Mouse (Mus musculus): ENCODE data around the gene Serpinb6a. TPM values are rescaled to one million over a fixed set of nuclear protein-coding genes. Genes with fewer than 3 reads are reported as not detected.
A peak's percentile ranks its signal among the peaks of the same experiment; 100 is the strongest.

The Serpinb6a gene
- polyA plus RNA-seq (2015; fragmentation: Nextera tagmentation; extraction: Ambion mirVana) = 60.2 and 66.6 TPM in 2 replicates

- H3K9ac ChIP-seq = peak within 1 kb of the TSS; percentile 93
- H3K4me2 ChIP-seq = peak within 1 kb of the TSS; percentile 62
- no peaks in the 10 kb centered on the region for H3K9me3 ChIP-seq
- WGBS = under 1% methylated on average over 87 of the region's 92 CpGs
- H3K36me3 ChIP-seq = no peaks in the 10 kb centered on the region
- ATAC-seq (ENCODE audit: borderline replicate concordance, extremely low read depth, low FRiP score, low TSS enrichment) = peak; percentile 99
- no peaks in the 10 kb centered on the region for H3K27me3 ChIP-seq
- peak within 1 kb of the TSS; percentile 93 for H3K27ac ChIP-seq
- peak within 1 kb of the TSS; percentile 100 for H3K4me3 ChIP-seq
- peaks cover 6% of the 10 kb centered on the region for H3K4me1 ChIP-seq
Observed at GRCm38 (mm10) chr13:34002058-34003006, at the start of gene Serpinb6a, which contains the start of gene Ripk1. Serpinb6a (minus strand) TSS chr13:34002794. Ripk1 (plus strand) TSS chr13:34002363.

- Histone ChIP-seq H3K36me3 (peaks cover 19% of the 10 kb centered on the region; the same call in 1 of the 2 replicates), H3K27ac (no peak overlapping the region), H3K9me3 (no peaks in the 10 kb centered on the region), H3K4me3 (no peak overlapping the region), H3K27me3 (no peaks in the 10 kb centered on the region), H3K9ac (no peak overlapping the region), H3K4me1 (peaks cover 13% of the 10 kb centered on the region; the same call in 1 of the 2 replicates), H3K4me2 (no peak overlapping the region)
- no peak for ATAC-seq (ENCODE audit: borderline replicate concordance, extremely low read depth, low FRiP score, low TSS enrichment)
- WGBS = 80% methylated on average over 3 of the region's 3 CpGs
Observed at GRCm38 (mm10) chr13:34051692-34052091, 49.1 kb upstream of the Serpinb6a start.

- Histone ChIP-seq H3K4me3 (no peak overlapping the region), H3K9me3 (no peaks in the 10 kb centered on the region), H3K36me3 (peaks cover 11% of the 10 kb centered on the region; the same call in 1 of the 2 replicates), H3K27me3 (no peaks in the 10 kb centered on the region), H3K9ac (no peak overlapping the region), H3K4me2 (no peak overlapping the region), H3K4me1 (peaks cover 15% of the 10 kb centered on the region; the same call in 1 of the 2 replicates), H3K27ac (no peak overlapping the region)
- WGBS = 88% methylated on average over 8 of the region's 8 CpGs
- ATAC-seq (ENCODE audit: borderline replicate concordance, extremely low read depth, low FRiP score, low TSS enrichment) = no peak
Observed at GRCm38 (mm10) chr13:34050479-34050878, 47.9 kb upstream of the Serpinb6a start.

GRCm38 (mm10) chr13:34047526-34047925 lies 44.9 kb upstream of the Serpinb6a start:
- 0 out of 2 replicates have a peak, but pooled peaks cover 4% of the 10 kb centered on the region for H3K4me1 ChIP-seq
- H3K27ac ChIP-seq = no peak overlapping the region
- peaks cover 9% of the 10 kb centered on the region; the same call in 1 of the 2 replicates for H3K36me3 ChIP-seq
- no peak overlapping the region for H3K4me2 ChIP-seq
- no peaks in the 10 kb centered on the region for H3K27me3 ChIP-seq
- H3K9ac ChIP-seq = no peak overlapping the region
- no peak for ATAC-seq (ENCODE audit: borderline replicate concordance, extremely low read depth, low FRiP score, low TSS enrichment)
- 90% methylated on average over 3 of the region's 3 CpGs for WGBS
- no peak overlapping the region for H3K4me3 ChIP-seq
- no peaks in the 10 kb centered on the region for H3K9me3 ChIP-seq

- Histone ChIP-seq H3K27me3 (no peaks in the 10 kb centered on the region), H3K9me3 (no peaks in the 10 kb centered on the region), H3K9ac (no peak overlapping the region), H3K4me1 (0 out of 2 replicates have a peak, but pooled peaks cover 4% of the 10 kb centered on the region), H3K27ac (no peak overlapping the region), H3K4me3 (no peak overlapping the region), H3K36me3 (peaks cover 9% of the 10 kb centered on the region; the same call in 1 of the 2 replicates), H3K4me2 (no peak overlapping the region)
- 39% methylated on average over 11 of the region's 11 CpGs for WGBS
- ATAC-seq (ENCODE audit: borderline replicate concordance, extremely low read depth, low FRiP score, low TSS enrichment) = peak; percentile 81; the same call in 1 of the 2 replicates
Observed at GRCm38 (mm10) chr13:34046421-34047012, 43.9 kb upstream of the Serpinb6a start.

- no peaks in the 10 kb centered on the region for H3K9me3 ChIP-seq
- peaks cover 9% of the 10 kb centered on the region; the same call in 1 of the 2 replicates for H3K36me3 ChIP-seq
- H3K4me3 ChIP-seq = no peak overlapping the region
- no peak overlapping the region for H3K27ac ChIP-seq
- 45% methylated on average over 5 of the region's 5 CpGs for WGBS
- no peaks in the 10 kb centered on the region for H3K27me3 ChIP-seq
- ATAC-seq (ENCODE audit: borderline replicate concordance, extremely low read depth, low FRiP score, low TSS enrichment) = no peak
- no peak overlapping the region for H3K4me2 ChIP-seq
- H3K9ac ChIP-seq = no peak overlapping the region
- 0 out of 2 replicates have a peak, but pooled peaks cover 4% of the 10 kb centered on the region for H3K4me1 ChIP-seq
Observed at GRCm38 (mm10) chr13:34045511-34046249, 43.1 kb upstream of the Serpinb6a start.

GRCm38 (mm10) chr13:34043716-34044393 lies 41.3 kb upstream of the Serpinb6a start:
- no peak overlapping the region for H3K4me2 ChIP-seq
- H3K4me3 ChIP-seq = no peak overlapping the region
- peaks cover 9% of the 10 kb centered on the region; the same call in 1 of the 2 replicates for H3K36me3 ChIP-seq
- peaks cover 8% of the 10 kb centered on the region; the same call in 1 of the 2 replicates for H3K4me1 ChIP-seq
- no peaks in the 10 kb centered on the region for H3K9me3 ChIP-seq
- WGBS = 59% methylated on average over 7 of the region's 7 CpGs
- ATAC-seq (ENCODE audit: borderline replicate concordance, extremely low read depth, low FRiP score, low TSS enrichment) = no peak
- no peak overlapping the region for H3K9ac ChIP-seq
- H3K27me3 ChIP-seq = no peaks in the 10 kb centered on the region
- H3K27ac ChIP-seq = no peak overlapping the region

GRCm38 (mm10) chr13:34040091-34040490 lies 37.5 kb upstream of the Serpinb6a start:
- Histone ChIP-seq H3K4me3 (no peak overlapping the region), H3K27me3 (no peaks in the 10 kb centered on the region), H3K9me3 (no peaks in the 10 kb centered on the region), H3K36me3 (no peaks in the 10 kb centered on the region), H3K4me1 (peaks cover 16% of the 10 kb centered on the region), H3K27ac (no peak overlapping the region), H3K9ac (no peak overlapping the region), H3K4me2 (no peak overlapping the region)
- no peak for ATAC-seq (ENCODE audit: borderline replicate concordance, extremely low read depth, low FRiP score, low TSS enrichment)
- WGBS = 90% methylated on average over 3 of the region's 3 CpGs

GRCm38 (mm10) chr13:34038901-34039341 lies 36.3 kb upstream of the Serpinb6a start:
- no peaks in the 10 kb centered on the region for H3K27me3 ChIP-seq
- peaks cover 8% of the 10 kb centered on the region; the same call in 1 of the 2 replicates for H3K36me3 ChIP-seq
- H3K4me3 ChIP-seq = peak overlapping the region; percentile 75
- peaks cover 16% of the 10 kb centered on the region for H3K4me1 ChIP-seq
- H3K9ac ChIP-seq = 0 out of 2 replicates have a peak overlapping the region, but pooled peaks have one; percentile 20
- peak overlapping the region; percentile 68 for H3K4me2 ChIP-seq
- 38% methylated on average over 8 of the region's 8 CpGs for WGBS
- H3K27ac ChIP-seq = 0 out of 2 replicates have a peak overlapping the region, but pooled peaks have one; percentile 9
- H3K9me3 ChIP-seq = no peaks in the 10 kb centered on the region
- no peak for ATAC-seq (ENCODE audit: borderline replicate concordance, extremely low read depth, low FRiP score, low TSS enrichment)

GRCm38 (mm10) chr13:34038056-34038432 lies 35.5 kb upstream of the Serpinb6a start:
- Histone ChIP-seq H3K27me3 (no peaks in the 10 kb centered on the region), H3K36me3 (peaks cover 16% of the 10 kb centered on the region), H3K4me3 (peak overlapping the region; percentile 75), H3K4me2 (peak overlapping the region; percentile 68), H3K9me3 (no peaks in the 10 kb centered on the region), H3K4me1 (peaks cover 16% of the 10 kb centered on the region), H3K27ac (peak overlapping the region; percentile 88), H3K9ac (peak overlapping the region; percentile 86)
- WGBS = 25% methylated on average over 5 of the region's 5 CpGs
- ATAC-seq (ENCODE audit: borderline replicate concordance, extremely low read depth, low FRiP score, low TSS enrichment) = no peak
